Mouse (Mus musculus): Measurements from ENCODE around the gene Ror1.

DNA sequence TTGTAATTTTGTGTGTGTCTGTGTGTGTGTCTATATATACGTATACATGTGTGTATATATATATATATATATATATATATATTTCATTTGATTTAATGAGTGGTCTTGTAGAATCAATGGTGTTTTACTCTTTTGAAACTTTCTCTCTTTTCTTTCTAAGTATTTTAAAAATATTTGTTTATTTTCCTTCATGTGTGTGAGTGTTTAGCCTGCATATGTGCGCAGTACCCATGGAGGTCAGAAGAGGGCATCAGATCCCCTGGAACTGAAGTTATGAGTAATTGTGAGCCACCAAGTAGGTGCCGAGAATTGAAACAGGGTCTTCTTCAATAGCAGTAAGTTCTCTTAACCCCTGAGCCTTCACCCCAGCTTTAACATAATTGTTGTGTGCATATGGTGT is 20.8 kb downstream of the Ror1 start:
- TF ChIP-seq CTCF (IDR thresholded peaks at IDR 0.05; ENCODE audit: insufficient read depth, low read depth, low read length) (no peak), POLR2A (IDR thresholded peaks at IDR 0.05; ENCODE audit: insufficient read depth, low read depth, low read length) (no peak)

Measured in olfactory bulb, adult 2 months (tissue).